Mouse (Mus musculus): ENCODE results near the gene Rptn. TPM values are rescaled to one million over a fixed set of nuclear protein-coding genes. Genes with fewer than 3 reads are reported as not detected.

The Rptn gene
- polyA plus RNA-seq (2012; ENCODE audit: low replicate concordance): not detected in 2 replicates

GRCm38 (mm10) chr3:93393366-93393765 is at the start of gene Rptn:
Rptn (plus strand) TSS chr3:93393699.

GRCm38 (mm10) chr3:93442030-93442429 is 48.5 kb downstream of the Rptn start, which contains the start of gene Tchh:
Tchh (plus strand) TSS chr3:93442330.

Other genes with a start within 250 kb of the Rptn start
- not detected in 2 replicates for gene Crnn, start 248.9 kb upstream of the Rptn start, polyA plus RNA-seq (2012; ENCODE audit: low replicate concordance)
- gene Flg2, start 196.4 kb upstream of the Rptn start, polyA plus RNA-seq (2012; ENCODE audit: low replicate concordance): not detected in 2 replicates
- gene Flg, start 120.2 kb upstream of the Rptn start, polyA plus RNA-seq (2012; ENCODE audit: low replicate concordance): not detected in 2 replicates
- not detected in 2 replicates for gene Hrnr, start 74.0 kb upstream of the Rptn start, polyA plus RNA-seq (2012; ENCODE audit: low replicate concordance)
- 0.02 TPM in 1 of 2 replicates, not detected in the other for gene Tchh, start 48.6 kb downstream of the Rptn start, polyA plus RNA-seq (2012; ENCODE audit: low replicate concordance)
- not detected in 2 replicates for gene Tchhl1, start 75.1 kb downstream of the Rptn start, polyA plus RNA-seq (2012; ENCODE audit: low replicate concordance)
- gene S100a11, start 126.8 kb downstream of the Rptn start, polyA plus RNA-seq (2012; ENCODE audit: low replicate concordance): 7.7 and 9.4 TPM in 2 replicates
- 1.1 and 19.2 TPM in 2 replicates for gene S100a10, start 161.4 kb downstream of the Rptn start, polyA plus RNA-seq (2012; ENCODE audit: low replicate concordance)